Mouse (Mus musculus) large intestine, adult 2 months (tissue): ENCODE measurements around the gene Nme7. TPM values are rescaled to one million over a fixed set of nuclear protein-coding genes. Genes with fewer than 3 reads are reported as not detected.

Experiments used
- DNase-seq: peaks from one replicate; pipeline ENCODE4 v3.0.0-alpha.2; 2012; ENCODE audit warnings: low read depth, low spot score
- WGBS: fragments of 180-500 bp; shearing (Covaris S2); methylation state at CpG from one replicate; pipeline ENCODE4 v1.1.7; 2018; 5-methylcytosine and 5-hydroxymethylcytosine counted together
- polyA plus RNA-seq: library from polyadenylated mRNA; depleted of rRNA; stranded (reverse); fragments of >200 nt; gene quantifications from 2 replicates; pipeline ENCODE4 v1.2.3, GENCODE M21; 2012

The Nme7 gene
- polyA plus RNA-seq, 1 experiment = 6.0 TPM

DNA sequence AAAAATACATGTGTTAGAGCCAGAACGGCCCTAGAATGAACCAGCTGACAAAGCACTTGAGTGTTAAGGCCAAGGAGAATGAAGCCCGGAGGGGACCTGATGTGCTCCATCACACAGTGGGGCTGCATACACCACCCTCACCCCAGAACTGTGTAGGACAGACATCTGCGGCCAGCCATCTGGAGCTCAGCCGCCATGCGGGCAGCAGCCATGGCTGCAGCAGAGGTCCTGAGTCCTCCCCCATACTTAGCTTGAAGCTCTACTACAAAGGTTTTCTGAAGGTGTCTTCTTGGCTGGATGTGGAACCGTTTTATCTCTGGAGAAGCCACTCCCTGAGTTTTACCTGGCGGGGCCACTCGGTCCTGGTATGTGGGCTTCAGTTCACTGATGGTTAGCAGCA, 149.2 kb downstream of the Nme7 start:
- no peak for DNase-seq
- 55% methylated on average over 8 of the region's 8 CpGs for WGBS

DNA sequence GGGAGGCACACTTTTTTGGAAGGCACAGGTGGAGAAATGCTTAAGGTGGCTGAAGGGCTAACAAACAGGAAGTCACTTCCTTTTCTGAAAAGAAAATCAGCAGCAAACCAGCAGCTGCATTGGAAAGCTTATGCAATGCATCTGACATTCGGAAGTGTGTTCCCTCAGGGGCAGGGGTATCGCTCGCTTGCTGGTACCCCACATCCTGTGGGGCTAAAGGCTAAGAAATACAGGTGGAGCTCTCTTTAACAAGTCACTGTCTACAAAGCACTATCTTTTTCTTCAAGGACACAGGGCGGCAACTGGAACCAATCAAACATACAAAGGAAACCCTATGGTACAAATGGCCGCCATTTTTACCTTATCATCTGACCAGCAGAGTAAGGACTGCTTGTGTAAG, 149.8 kb downstream of the Nme7 start:
- 24% methylated on average over 5 of the region's 5 CpGs for WGBS

GRCm38 (mm10) chr1:164454747-164455400, 151.0 kb downstream of the Nme7 start:
- no peak for DNase-seq
- 14% methylated on average over 14 of the region's 14 CpGs for WGBS

More for the DNA sequence above, 149.8 kb downstream of the Nme7 start:
- no peak for DNase-seq

GRCm38 (mm10) chr1:164455614-164456013, 151.7 kb downstream of the Nme7 start:
- 26% methylated on average over 7 of the region's 7 CpGs for WGBS
- no peak for DNase-seq

GRCm38 (mm10) chr1:164456065-164456464, 152.1 kb downstream of the Nme7 start:
- no peak for DNase-seq

GRCm38 (mm10) chr1:164456731-164457130, 152.8 kb downstream of the Nme7 start:
- WGBS = 7% methylated on average over 8 of the region's 8 CpGs
- no peak for DNase-seq

More at GRCm38 (mm10) chr1:164456065-164456464, 152.1 kb downstream of the Nme7 start:
- 19% methylated on average over 6 of the region's 6 CpGs for WGBS

DNA sequence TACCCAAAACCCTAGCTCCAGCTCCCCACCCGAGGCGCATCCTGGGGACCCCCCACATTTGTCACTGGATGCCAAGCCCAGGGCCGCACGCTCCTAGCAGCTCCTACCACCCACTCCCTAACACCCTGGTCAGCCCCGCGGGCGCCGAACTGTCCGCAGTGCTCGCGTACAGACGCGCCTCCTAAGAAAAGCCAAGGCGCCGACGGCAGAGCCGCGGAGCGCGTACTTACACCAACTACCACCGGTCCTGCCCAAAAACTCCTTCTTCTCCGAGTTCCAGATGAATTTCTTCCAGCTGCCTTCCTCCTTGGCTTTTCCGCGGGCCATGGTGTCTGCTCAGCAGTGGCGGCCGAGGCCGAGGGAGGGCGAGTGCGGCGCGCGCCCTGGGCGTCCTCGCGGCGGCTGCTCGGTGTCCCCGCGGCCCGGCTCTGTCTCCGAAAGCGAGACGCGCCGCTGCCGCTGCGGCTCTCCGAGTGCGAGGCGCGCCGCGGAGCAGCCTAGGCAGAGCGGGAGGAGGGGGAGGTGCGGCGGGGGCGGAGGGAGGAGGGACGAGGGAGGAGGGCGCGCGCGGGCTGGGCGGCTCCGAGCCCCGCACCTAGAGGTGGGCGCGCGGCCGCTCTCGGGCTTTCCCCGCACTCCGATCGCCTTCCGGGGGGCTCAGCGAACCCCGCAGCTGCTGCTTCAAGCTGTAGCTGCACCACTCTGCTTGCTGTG, 153.8 kb downstream of the Nme7 start:
- no peak for DNase-seq
- WGBS = under 1% methylated on average over 58 of the region's 76 CpGs

GRCm38 (mm10) chr1:164458245-164458613, 154.3 kb downstream of the Nme7 start, which contains the start of gene Atp1b1:
Atp1b1 (minus strand) TSS chr1:164458355.
- WGBS = under 1% methylated on average over 35 of the region's 35 CpGs
- DNase-seq = no peak

- WGBS = 6% methylated on average over 22 of the region's 22 CpGs
- no peak for DNase-seq
Observed at GRCm38 (mm10) chr1:164458621-164459051, 154.7 kb downstream of the Nme7 start.

DNA sequence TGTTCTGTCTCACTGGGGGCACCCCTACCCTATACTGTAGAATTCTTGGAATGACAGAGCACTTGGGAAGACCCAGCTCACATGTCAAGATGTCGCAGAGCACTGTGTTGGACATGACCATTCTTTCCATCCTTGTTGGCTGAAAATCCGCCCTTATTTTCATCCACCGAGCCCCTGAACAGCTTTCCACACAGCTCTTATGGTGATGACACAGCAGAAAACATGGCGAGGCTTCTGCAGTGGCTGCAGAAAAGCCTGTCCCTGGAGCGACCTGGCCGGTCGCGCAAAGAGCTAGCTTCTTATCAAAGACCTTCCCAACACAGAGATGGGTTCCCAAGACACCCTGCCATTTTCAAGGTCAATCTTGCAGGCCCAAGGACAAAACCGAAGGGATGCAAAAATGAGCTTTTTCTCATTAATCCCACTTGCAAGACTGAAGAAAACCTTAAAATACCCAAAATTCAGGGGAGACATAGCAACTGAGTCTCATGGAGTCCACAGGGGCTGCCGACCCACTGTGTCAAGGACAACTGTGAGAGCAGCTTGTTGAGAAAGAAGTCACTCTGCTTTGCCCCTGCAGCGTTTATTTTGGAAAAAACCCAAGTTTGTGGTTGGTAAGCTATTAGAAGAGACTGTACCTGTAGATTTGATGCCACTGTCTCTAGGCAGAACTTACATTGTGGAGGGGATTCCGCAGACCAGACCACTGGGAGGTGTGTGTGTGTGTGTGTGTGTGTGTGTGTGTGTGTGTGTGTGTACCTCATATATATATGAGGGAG, 155.4 kb downstream of the Nme7 start:
- 22% methylated on average over 12 of the region's 12 CpGs for WGBS
- no peak for DNase-seq

DNA sequence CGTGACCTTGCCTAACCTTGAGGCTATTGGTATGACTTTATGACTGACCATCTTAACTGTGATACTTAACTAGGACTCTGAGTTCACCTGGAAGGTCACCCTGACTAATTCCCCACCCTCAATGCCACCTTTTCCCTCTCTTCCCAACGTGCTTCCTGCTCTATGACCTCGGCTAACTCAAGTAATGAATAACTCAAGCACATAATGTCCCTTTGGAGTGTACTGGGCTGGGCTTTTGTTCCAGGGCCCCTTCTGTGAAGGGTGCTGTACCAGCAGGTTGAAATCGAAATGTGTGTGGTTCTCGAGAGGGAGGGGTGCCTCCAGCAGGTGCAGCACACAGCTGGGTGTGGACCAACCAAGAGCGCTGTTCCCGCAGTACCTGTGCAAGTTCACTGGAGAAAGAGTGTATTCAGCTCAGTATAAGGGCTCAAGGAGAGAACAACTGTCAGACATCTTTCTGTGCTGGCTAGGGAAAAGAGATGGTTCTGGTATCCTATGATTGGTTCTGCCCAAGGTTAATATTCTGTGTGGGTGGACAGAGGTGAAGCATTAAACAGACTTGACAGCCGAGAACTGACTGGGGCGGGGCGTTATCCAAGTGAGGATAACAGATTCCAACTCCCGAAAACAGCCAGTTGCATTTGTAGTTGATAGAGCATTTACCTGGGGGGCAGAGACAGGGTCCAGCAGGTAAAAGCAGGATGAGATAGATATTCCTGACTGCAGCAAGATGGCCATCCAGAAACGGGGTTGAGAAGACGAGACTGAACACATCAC, 157.2 kb downstream of the Nme7 start:
- 28% methylated on average over 13 of the region's 13 CpGs for WGBS

DNA sequence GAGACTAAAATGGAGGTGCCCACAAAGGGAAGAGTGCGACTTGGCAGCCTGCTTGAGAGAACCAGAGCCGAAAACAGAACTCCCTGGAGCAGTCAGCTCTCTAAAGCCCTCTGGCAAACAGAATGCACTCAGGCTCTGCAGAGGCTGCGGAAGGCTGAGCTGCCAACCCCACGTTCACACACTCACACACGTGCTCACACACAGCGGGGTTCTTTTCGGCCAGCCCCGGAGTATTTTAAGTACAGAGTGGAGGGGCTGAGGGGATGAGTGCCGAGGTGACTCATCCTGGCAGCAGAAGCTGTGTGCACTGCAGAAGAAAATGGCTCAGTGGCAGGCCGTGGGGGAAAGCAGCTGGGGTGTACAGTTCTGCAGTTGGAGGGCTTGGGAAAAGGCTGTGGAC, 157.8 kb downstream of the Nme7 start:
- DNase-seq = no peak
- 5% methylated on average over 10 of the region's 10 CpGs for WGBS

More for the DNA sequence above, 157.2 kb downstream of the Nme7 start:
- DNase-seq = no peak

- 97% methylated on average over 10 of the region's 10 CpGs for WGBS
- DNase-seq = no peak
Observed at GRCm38 (mm10) chr1:164467406-164467805, 163.5 kb downstream of the Nme7 start.

GRCm38 (mm10) chr1:164468329-164468728, 164.4 kb downstream of the Nme7 start:
- no peak for DNase-seq
- WGBS = 67% methylated on average over 8 of the region's 8 CpGs

GRCm38 (mm10) chr1:164470985-164471384, 167.1 kb downstream of the Nme7 start:
- WGBS = 30% methylated on average over 6 of the region's 6 CpGs
- no peak for DNase-seq

DNA sequence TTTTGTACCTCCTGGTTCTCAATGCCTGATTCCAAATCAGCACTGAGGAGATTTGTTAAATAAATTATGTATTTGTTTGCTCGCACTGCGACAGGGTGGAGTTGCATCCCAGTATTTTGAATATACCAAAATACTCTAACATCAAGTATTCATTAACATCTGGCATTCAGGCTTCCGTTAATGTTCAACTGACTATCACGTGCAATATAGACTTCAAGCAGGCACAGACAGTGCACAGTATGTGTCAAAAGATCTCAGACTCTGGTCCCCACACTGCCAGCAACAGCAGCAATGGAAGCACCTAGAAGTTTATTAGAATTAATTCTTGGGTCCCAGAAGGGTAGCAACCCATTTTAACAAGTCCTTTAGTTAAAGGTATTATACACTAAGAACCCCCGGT, 167.7 kb downstream of the Nme7 start:
- no peak for DNase-seq
- whole genome bisulfite sequencing = 45% methylated on average over 5 of the region's 5 CpGs

DNA sequence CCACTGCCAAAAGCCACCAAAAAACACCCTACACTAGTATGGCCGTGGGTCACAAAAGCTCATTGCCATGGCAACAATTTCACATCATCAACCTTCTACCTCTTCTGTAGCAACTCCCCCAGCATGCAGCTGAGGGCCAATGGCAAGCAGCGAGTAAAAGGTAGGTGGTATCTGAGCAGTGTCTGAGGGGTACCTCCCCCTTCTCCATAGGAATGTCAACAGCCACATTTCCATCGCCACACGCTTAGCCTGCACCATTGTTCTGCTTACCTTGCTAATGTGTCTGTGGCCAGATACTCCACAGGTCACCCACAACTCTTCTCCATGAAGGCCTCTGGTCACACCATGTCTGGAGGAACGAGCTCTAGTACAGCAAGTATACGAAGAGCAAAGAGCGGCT, 169.5 kb downstream of the Nme7 start:
- no peak for DNase-seq
- 97% methylated on average over 7 of the region's 7 CpGs for WGBS

GRCm38 (mm10) chr1:164474310-164474709, 170.4 kb downstream of the Nme7 start:
- DNase-seq = no peak

GRCm38 (mm10) chr1:164474778-164475511, 171.0 kb downstream of the Nme7 start:
- 40% methylated on average over 7 of the region's 7 CpGs for WGBS

More at GRCm38 (mm10) chr1:164474310-164474709, 170.4 kb downstream of the Nme7 start:
- WGBS = 35% methylated on average over 6 of the region's 6 CpGs

More at GRCm38 (mm10) chr1:164474778-164475511, 171.0 kb downstream of the Nme7 start:
- DNase-seq = no peak
